Mouse (Mus musculus): ENCODE measurements at regions not wholly inside any gene's neighbourhood (a gene's known extent, or its start where the extent isn't known, plus 50 kb on each side); places are given as distances from the start of the nearest gene placed in this dataset.
"Not testable (repeated sequence)": the region's sequence is repeated elsewhere in the genome, so short reads cannot be mapped to it uniquely, and the experiment has no call there.

- DNase-seq (ENCODE audit: low spot score in 2 of 2) = no peak
These were observed 567.3 kb downstream of the Cntn3 start for GRCm38 (mm10) chr6:102005627-102006026.

- peak in 1 of 2 experiments; percentile 2 for DNase-seq (ENCODE audit: low spot score in 2 of 2)
These were observed 574.7 kb downstream of the Cntn3 start for GRCm38 (mm10) chr6:101998181-101998580.

GRCm38 (mm10) chr6:101997629-101998028 is 575.3 kb downstream of the Cntn3 start:
- peak in 1 of 2 experiments; percentile 6 for DNase-seq (ENCODE audit: low spot score in 2 of 2)

- DNase-seq (ENCODE audit: low spot score in 2 of 2) = peak; percentile 11 to 19
These were observed 580.1 kb downstream of the Cntn3 start for GRCm38 (mm10) chr6:101992815-101993214.

- no peak for DNase-seq (ENCODE audit: low spot score in 2 of 2)
These were observed 591.2 kb downstream of the Cntn3 start for GRCm38 (mm10) chr6:101981656-101982055.

- DNase-seq (ENCODE audit: low spot score in 2 of 2) = no peak
These were observed 593.7 kb downstream of the Cntn3 start for GRCm38 (mm10) chr6:101979213-101979612.

- DNase-seq (ENCODE audit: low spot score in 2 of 2) = no peak
These were observed 587.2 kb upstream of the Pdzrn3 start for GRCm38 (mm10) chr6:101964941-101965340.

GRCm38 (mm10) chr6:101961476-101961875 is 583.8 kb upstream of the Pdzrn3 start:
- not testable (repeated sequence) for DNase-seq (ENCODE audit: low spot score in 2 of 2)

GRCm38 (mm10) chr6:101949681-101950080 is 572.0 kb upstream of the Pdzrn3 start:
- no peak for DNase-seq (ENCODE audit: low spot score in 2 of 2)

- no peak for DNase-seq (ENCODE audit: low spot score in 2 of 2)
These were observed 571.3 kb upstream of the Pdzrn3 start for GRCm38 (mm10) chr6:101948950-101949349.

GRCm38 (mm10) chr6:101940266-101940866 is 562.7 kb upstream of the Pdzrn3 start:
- DNase-seq (ENCODE audit: low spot score in 2 of 2) = no peak

GRCm38 (mm10) chr6:101938393-101938985 is 560.8 kb upstream of the Pdzrn3 start:
- no peak for DNase-seq (ENCODE audit: low spot score in 2 of 2)

- peak in 1 of 2 experiments; percentile 48 for DNase-seq (ENCODE audit: low spot score in 2 of 2)
These were observed 560.0 kb upstream of the Pdzrn3 start for GRCm38 (mm10) chr6:101937467-101938392.

- no peak for DNase-seq (ENCODE audit: low spot score in 2 of 2)
These were observed 554.1 kb upstream of the Pdzrn3 start for GRCm38 (mm10) chr6:101931768-101932167.

- no peak for DNase-seq (ENCODE audit: low spot score in 2 of 2)
These were observed 544.0 kb upstream of the Pdzrn3 start for GRCm38 (mm10) chr6:101921686-101922085.

GRCm38 (mm10) chr6:101921186-101921585 is 543.5 kb upstream of the Pdzrn3 start:
- no peak for DNase-seq (ENCODE audit: low spot score in 2 of 2)

- no peak for DNase-seq (ENCODE audit: low spot score in 2 of 2)
These were observed 541.2 kb upstream of the Pdzrn3 start for GRCm38 (mm10) chr6:101918914-101919313.

- DNase-seq (ENCODE audit: low spot score in 2 of 2) = no peak
These were observed 527.3 kb upstream of the Pdzrn3 start for GRCm38 (mm10) chr6:101905029-101905342.

- no peak for DNase-seq (ENCODE audit: low spot score in 2 of 2)
These were observed 526.7 kb upstream of the Pdzrn3 start for GRCm38 (mm10) chr6:101904234-101905028.

- DNase-seq (ENCODE audit: low spot score in 2 of 2) = no peak
These were observed 524.6 kb upstream of the Pdzrn3 start for GRCm38 (mm10) chr6:101902276-101902675.

GRCm38 (mm10) chr6:101898544-101898943 is 520.8 kb upstream of the Pdzrn3 start:
- no peak for DNase-seq (ENCODE audit: low spot score in 2 of 2)

GRCm38 (mm10) chr6:101890655-101891054 is 513.0 kb upstream of the Pdzrn3 start:
- no peak for DNase-seq (ENCODE audit: low spot score in 2 of 2)
